Mouse (Mus musculus) liver, embryonic 15.5 days (tissue): Measurements from ENCODE around the gene Tulp2. TPM values are rescaled to one million over a fixed set of nuclear protein-coding genes. Genes with fewer than 3 reads are reported as not detected.
"Not testable (repeated sequence)": the region's sequence is repeated elsewhere in the genome, so short reads cannot be mapped to it uniquely, and the experiment has no call there.

Experiments used
- ATAC-seq: fragments of 200-750 bp; cut with Nextera tagmentation; 2 replicates; pipeline ENCODE4 v1.8.0; 2017; ENCODE audit warnings: moderate number of reproducible peaks, mild to moderate bottlenecking, moderate library complexity; ENCODE audit not compliant: insufficient read depth
- H3K27ac ChIP-seq: fragments of 300-500 bp; sonication (generic); replicated peaks from 2 replicates; pipeline ENCODE4 v1.5.1; 2015; ENCODE audit warnings: mild to moderate bottlenecking, inconsistent platforms
- H3K27me3 ChIP-seq: fragments of 300-500 bp; sonication (generic); 2 replicates; pipeline ENCODE4 v1.6.1; 2015; ENCODE audit warnings: mild to moderate bottlenecking, inconsistent platforms
- H3K36me3 ChIP-seq: fragments of 300-500 bp; sonication (generic); replicated peaks from 2 replicates; pipeline ENCODE4 v1.6.1; 2015; ENCODE audit warnings: moderate library complexity, mild to moderate bottlenecking, inconsistent platforms
- H3K4me1 ChIP-seq: fragments of 300-500 bp; sonication (generic); replicated peaks from 2 replicates; pipeline ENCODE4 v1.6.1; 2015; ENCODE audit warnings: inconsistent platforms
- H3K4me2 ChIP-seq: fragments of 300-500 bp; sonication (generic); 2 replicates; pipeline ENCODE4 v1.6.1; 2015; ENCODE audit warnings: moderate library complexity, mild to moderate bottlenecking, inconsistent platforms
- H3K4me3 ChIP-seq: fragments of 300-500 bp; sonication (generic); replicated peaks from 2 replicates; pipeline ENCODE4 v1.5.1; 2015; ENCODE audit warnings: mild to moderate bottlenecking, inconsistent platforms
- H3K9ac ChIP-seq: fragments of 300-500 bp; sonication (generic); 2 replicates; pipeline ENCODE4 v1.6.1; 2015; ENCODE audit warnings: moderate library complexity, mild to moderate bottlenecking, inconsistent platforms
- H3K9me3 ChIP-seq: fragments of 300-500 bp; sonication (generic); replicated peaks from 2 replicates; pipeline ENCODE4 v1.6.1; 2016; ENCODE audit warnings: inconsistent platforms
- WGBS: fragments of 180-500 bp; shearing (Covaris S2); methylation state at CpG from one replicate; pipeline ENCODE4 v1.1.7; 2015; ENCODE audit warnings: mixed read lengths; ENCODE audit not compliant: insufficient replicate concordance; 5-methylcytosine and 5-hydroxymethylcytosine counted together
- polyA plus RNA-seq: library from polyadenylated mRNA; unstranded; fragments of >200 nt; fragmentation: Nextera tagmentation; extraction: Ambion mirVana; gene quantifications from 2 replicates; pipeline ENCODE4 v1.2.1, GENCODE M21; 2015

The Tulp2 gene
- polyA plus RNA-seq, 1 experiment from 2014 or later, result 0.58 TPM

DNA sequence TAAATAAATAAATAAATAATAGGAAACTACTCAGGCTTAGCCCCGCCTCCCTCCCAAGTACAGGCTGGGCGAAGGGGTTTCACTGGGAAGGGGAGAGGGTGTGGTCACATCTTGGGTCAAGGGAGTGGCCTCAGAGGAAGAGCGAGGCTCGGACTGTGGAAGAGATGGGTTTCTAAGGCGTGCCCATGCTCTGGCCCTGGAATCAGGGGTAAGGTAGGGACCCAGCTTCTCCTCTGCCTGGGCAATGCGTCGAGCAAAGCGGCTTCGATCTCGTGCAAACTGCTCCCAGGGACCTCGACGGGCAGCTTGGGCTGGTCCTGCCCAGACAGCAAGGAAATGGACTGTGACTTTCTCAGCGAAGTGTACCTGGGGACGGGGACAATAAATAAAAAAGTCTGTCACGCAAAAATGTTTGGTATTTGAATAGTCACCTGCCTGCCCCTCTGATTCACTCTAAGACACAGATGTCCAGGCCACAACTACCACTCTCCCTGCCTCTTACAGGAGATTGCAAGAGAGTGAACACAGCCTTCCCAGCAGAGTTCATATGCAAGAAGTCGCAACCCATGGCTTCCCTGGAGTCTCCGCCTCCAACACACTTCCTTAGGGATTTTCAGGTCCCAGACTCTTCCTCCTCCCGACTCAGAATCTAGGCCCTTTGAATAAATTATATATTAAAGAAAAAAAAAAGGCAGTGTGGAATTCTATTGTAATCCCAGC is 41.4 kb downstream of the Tulp2 start:
- Histone ChIP-seq H3K27ac (peak overlapping the region; percentile 100), H3K27me3 (no peaks in the 10 kb centered on the region), H3K4me3 (peak overlapping the region; percentile 88), H3K9ac (peak overlapping the region; percentile 99), H3K36me3 (peaks cover 45% of the 10 kb centered on the region), H3K9me3 (no peaks in the 10 kb centered on the region), H3K4me2 (peak overlapping the region; percentile 77), H3K4me1 (peaks cover 63% of the 10 kb centered on the region)
- ATAC-seq, result no peak
- WGBS, result 47% methylated on average over 18 of the region's 18 CpGs

GRCm38 (mm10) chr7:45523678-45524170 is 42.0 kb downstream of the Tulp2 start:
- Histone ChIP-seq H3K4me1 (peaks cover 61% of the 10 kb centered on the region), H3K9ac (peak overlapping the region; percentile 99), H3K4me2 (peak overlapping the region; percentile 77), H3K36me3 (peaks cover 45% of the 10 kb centered on the region), H3K4me3 (peak overlapping the region; percentile 88), H3K27ac (peak overlapping the region; percentile 100), H3K9me3 (no peaks in the 10 kb centered on the region), H3K27me3 (no peaks in the 10 kb centered on the region)
- WGBS, result 50% methylated on average over 13 of the region's 13 CpGs
- no peak for ATAC-seq

GRCm38 (mm10) chr7:45524841-45525621 is 43.4 kb downstream of the Tulp2 start:
- Histone ChIP-seq H3K36me3 (peaks cover 45% of the 10 kb centered on the region), H3K4me2 (peak overlapping the region; percentile 77), H3K9ac (peak overlapping the region; percentile 99), H3K27ac (peak overlapping the region; percentile 100), H3K4me1 (peaks cover 60% of the 10 kb centered on the region), H3K4me3 (peak overlapping the region; percentile 88), H3K27me3 (peaks cover 2% of the 10 kb centered on the region; the same call in 1 of the 2 replicates), H3K9me3 (no peaks in the 10 kb centered on the region)
- WGBS, result 2% methylated on average over 12 of the region's 12 CpGs
- peak; percentile 87 for ATAC-seq

DNA sequence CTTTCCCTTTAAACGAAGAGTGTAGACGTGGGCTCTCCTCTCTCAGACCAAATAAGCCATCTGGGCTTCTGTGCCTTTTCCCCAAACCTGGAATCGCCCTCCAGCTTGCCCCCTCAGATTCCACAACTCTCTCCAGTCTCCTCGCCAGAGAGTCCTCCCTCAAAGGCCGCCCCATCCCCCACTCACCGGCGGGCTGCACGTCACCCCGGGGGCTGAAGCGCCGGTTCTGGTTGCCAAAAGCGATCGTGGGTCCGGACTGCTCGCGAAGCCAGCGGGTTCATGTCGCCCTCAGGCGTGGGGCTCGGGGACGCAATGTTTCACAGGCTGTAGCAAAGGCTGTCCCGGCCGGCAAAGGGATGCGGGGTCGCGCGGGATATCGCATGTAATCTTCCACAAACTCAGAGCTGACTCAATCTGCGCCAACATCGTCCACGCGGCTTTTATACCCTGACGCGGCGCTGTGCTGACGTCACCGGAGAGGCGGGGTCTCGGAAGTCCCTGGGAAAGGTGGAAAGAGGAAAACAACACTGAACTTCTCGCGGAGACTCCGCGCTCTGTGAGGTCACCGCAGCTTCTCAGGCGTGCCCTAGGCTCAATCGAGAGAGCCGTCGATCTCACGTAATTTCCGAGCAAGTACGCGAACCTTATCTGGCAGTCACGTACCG is 44.3 kb downstream of the Tulp2 start, which contains the start of the genes Ppp1r15a and Plekha4:
Gene Ppp1r15a (minus strand): TSS at position 460 of the 665 bp plus-strand sequence.
Gene Plekha4 (plus strand): TSS at position 522 of the 665 bp plus-strand sequence.
- H3K27me3 ChIP-seq, result peaks cover 11% of the 10 kb centered on the region
- ATAC-seq, result peak; percentile 61
- peaks cover 38% of the 10 kb centered on the region for H3K36me3 ChIP-seq
- H3K4me2 ChIP-seq, result peak within 1 kb of the TSS; percentile 77
- peak within 1 kb of the TSS; percentile 100 for H3K27ac ChIP-seq
- H3K9ac ChIP-seq, result peak within 1 kb of the TSS; percentile 99
- H3K4me3 ChIP-seq, result peak within 1 kb of the TSS; percentile 88
- H3K4me1 ChIP-seq, result peaks cover 59% of the 10 kb centered on the region
- WGBS, result under 1% methylated on average over 54 of the region's 54 CpGs
- H3K9me3 ChIP-seq, result no peaks in the 10 kb centered on the region

GRCm38 (mm10) chr7:45526474-45527120 is 44.9 kb downstream of the Tulp2 start:
- Histone ChIP-seq H3K36me3 (peaks cover 33% of the 10 kb centered on the region), H3K4me2 (peak overlapping the region; percentile 77), H3K9me3 (no peaks in the 10 kb centered on the region), H3K4me3 (peak overlapping the region; percentile 88), H3K4me1 (peaks cover 54% of the 10 kb centered on the region), H3K27me3 (peaks cover 16% of the 10 kb centered on the region), H3K27ac (peak overlapping the region; percentile 100), H3K9ac (peak overlapping the region; percentile 69)
- WGBS, result 13% methylated on average over 7 of the region's 7 CpGs
- no peak for ATAC-seq

GRCm38 (mm10) chr7:45527169-45527568 is 45.5 kb downstream of the Tulp2 start:
- Histone ChIP-seq H3K4me1 (peaks cover 52% of the 10 kb centered on the region), H3K36me3 (peaks cover 27% of the 10 kb centered on the region), H3K9ac (peak overlapping the region; percentile 69), H3K27ac (peak overlapping the region; percentile 100), H3K4me2 (peak overlapping the region; percentile 77), H3K4me3 (peak overlapping the region; percentile 88), H3K27me3 (peaks cover 17% of the 10 kb centered on the region)
- ATAC-seq, H3K9me3 ChIP-seq: not testable (repeated sequence)
- 62% methylated on average over 6 of the region's 6 CpGs for WGBS

GRCm38 (mm10) chr7:45529461-45529860 is 47.8 kb downstream of the Tulp2 start:
- H3K9ac ChIP-seq, result no peak overlapping the region
- peaks cover 17% of the 10 kb centered on the region for H3K27me3 ChIP-seq
- WGBS, result 6% methylated on average over 6 of the region's 6 CpGs
- peaks cover 5% of the 10 kb centered on the region for H3K36me3 ChIP-seq
- H3K9me3 ChIP-seq, result no peaks in the 10 kb centered on the region
- ATAC-seq, result no peak
- H3K4me2 ChIP-seq, result peak overlapping the region; percentile 2; the same call in 1 of the 2 replicates
- H3K4me1 ChIP-seq, result peaks cover 40% of the 10 kb centered on the region
- H3K27ac ChIP-seq, result no peak overlapping the region
- H3K4me3 ChIP-seq, result no peak overlapping the region

DNA sequence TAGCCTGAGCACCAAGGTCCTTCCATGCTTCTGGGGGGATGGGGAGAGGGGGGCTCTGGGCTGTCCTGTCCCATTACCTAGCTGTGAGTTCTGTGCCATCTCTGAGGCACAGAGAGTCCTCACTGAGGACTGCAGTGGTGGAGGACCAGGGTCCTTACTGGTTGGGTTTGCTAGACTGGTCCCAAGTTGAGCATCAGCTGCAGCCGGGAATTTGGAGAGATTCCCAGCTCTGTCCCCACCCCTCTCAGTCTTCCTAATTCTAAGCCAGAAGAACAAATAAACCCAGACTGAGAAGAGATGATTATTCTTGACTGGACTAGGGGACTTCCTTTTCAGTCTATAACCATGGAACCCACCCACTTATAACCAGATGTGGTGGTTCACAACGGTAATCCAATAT is 49.0 kb downstream of the Tulp2 start:
- no peaks in the 10 kb centered on the region for H3K36me3 ChIP-seq
- H3K4me1 ChIP-seq, result peaks cover 31% of the 10 kb centered on the region
- peaks cover 17% of the 10 kb centered on the region for H3K27me3 ChIP-seq
- no peak overlapping the region for H3K9ac ChIP-seq
- 60% methylated on average over 2 of the region's 2 CpGs for WGBS
- no peak overlapping the region for H3K4me3 ChIP-seq
- no peak for ATAC-seq
- H3K9me3 ChIP-seq, result no peaks in the 10 kb centered on the region
- H3K27ac ChIP-seq, result no peak overlapping the region
- no peak overlapping the region for H3K4me2 ChIP-seq

DNA sequence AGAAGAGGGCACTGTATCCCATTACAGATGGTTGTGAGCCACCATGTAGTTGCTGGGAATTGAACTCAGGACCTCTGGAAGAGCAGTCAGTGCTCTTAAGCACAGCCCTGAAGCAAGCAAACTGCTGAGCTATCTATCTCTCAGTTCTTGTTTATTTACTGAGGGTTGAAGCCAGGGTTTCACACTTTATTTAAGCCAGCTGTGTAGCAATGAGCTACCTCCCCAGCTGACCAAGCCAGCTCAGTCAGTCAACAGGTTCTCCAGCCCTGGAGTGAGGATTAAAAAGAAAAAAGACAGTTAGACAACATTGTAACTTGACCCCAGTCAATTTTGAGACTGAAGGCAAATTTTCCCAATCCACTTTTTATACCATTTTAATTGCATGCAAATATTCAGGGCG is 54.0 kb downstream of the Tulp2 start:
- Histone ChIP-seq H3K27ac (no peak overlapping the region), H3K4me1 (0 out of 2 replicates have a peak, but pooled peaks cover 4% of the 10 kb centered on the region), H3K9me3 (no peaks in the 10 kb centered on the region), H3K27me3 (peaks cover 33% of the 10 kb centered on the region), H3K9ac (no peak overlapping the region), H3K36me3 (no peaks in the 10 kb centered on the region), H3K4me2 (no peak overlapping the region), H3K4me3 (no peak overlapping the region)
- ATAC-seq, result no peak
- WGBS, result 59% methylated on average over 1 of the region's 1 CpGs

DNA sequence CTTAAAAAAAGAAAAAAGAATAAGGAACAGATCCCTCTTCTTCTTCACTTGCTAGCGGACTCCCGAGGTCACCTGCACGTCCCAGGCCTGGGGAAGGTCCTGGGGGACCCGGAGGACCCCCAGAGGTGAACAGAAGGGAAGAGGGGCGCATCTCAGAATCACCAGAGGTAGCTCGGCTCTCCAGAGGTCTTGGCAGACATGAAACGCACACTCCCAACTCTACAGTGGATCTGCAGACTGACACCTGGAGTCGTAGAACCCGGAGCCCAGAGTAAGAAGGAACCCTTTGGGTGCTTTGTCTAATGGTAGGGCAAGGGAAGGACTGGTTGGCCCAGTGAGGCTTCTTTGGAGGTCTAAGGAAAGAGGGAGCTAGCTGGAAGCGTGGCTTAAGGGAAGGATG is 55.9 kb downstream of the Tulp2 start:
- no peak overlapping the region for H3K9ac ChIP-seq
- ATAC-seq, result no peak
- H3K36me3 ChIP-seq, result no peaks in the 10 kb centered on the region
- H3K9me3 ChIP-seq, result no peaks in the 10 kb centered on the region
- peak overlapping the region; percentile 67 for H3K4me2 ChIP-seq
- 74% methylated on average over 10 of the region's 10 CpGs for WGBS
- H3K4me3 ChIP-seq, result no peak overlapping the region
- no peak overlapping the region for H3K27ac ChIP-seq
- peaks cover 24% of the 10 kb centered on the region for H3K27me3 ChIP-seq
- 0 out of 2 replicates have a peak, but pooled peaks cover 4% of the 10 kb centered on the region for H3K4me1 ChIP-seq
